Mouse (Mus musculus): Measurements from ENCODE around the gene Srsf7. TPM values are rescaled to one million over a fixed set of nuclear protein-coding genes. Genes with fewer than 3 reads are reported as not detected.
"Not testable (repeated sequence)": the region's sequence is repeated elsewhere in the genome, so short reads cannot be mapped to it uniquely, and the experiment has no call there.

Gene Srsf7
- polyA plus RNA-seq, 1 experiment from 2014 or later = 858 TPM

DNA sequence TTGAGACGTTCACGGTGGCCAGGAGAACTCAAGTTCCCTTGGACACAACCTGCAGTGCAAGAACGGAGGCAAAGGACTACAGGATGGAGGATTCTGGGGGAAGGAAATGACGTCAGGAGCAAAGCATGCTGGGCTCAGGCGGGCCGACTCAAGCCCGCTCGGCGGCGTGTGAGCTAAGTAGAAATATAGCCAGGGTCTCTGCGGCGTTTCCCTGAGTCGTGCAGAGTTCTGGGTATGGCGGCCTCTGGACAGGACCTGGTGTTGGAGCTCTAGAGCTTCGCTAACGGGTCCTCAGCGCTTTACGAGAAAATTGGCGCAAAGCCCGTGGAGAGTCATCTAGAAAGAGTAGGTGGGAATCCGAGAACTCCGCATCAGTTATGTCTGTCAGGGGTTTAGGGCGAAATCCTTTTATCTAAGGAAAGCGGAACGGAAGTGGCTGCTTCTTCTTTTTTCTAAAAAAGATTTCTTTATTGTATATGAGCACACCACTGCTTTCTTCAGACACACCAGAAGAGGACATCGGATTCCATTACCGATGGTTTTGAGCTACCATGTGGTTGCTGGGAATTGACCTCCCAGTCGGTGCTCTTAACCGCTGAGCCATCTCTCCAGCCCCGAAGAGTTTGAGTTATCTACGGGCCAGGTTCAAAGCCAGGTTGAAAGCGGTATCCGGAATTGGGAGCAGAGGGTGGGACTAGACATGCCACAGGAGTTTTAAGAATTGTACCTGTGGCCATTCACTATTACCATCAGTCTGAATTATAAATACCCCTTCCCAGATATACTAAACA is 17.4 kb upstream of the Srsf7 start, which contains the start of gene Gemin6:
TSS of gene Gemin6 (plus strand) at position 116 of the 791 bp plus-strand sequence.
- under 1% methylated on average over 33 of the region's 33 CpGs for WGBS
- peak; percentile 89 for DNase-seq (ENCODE audit: low spot score)
- Histone ChIP-seq H3K4me3 (peak within 1 kb of the TSS; percentile 64), H3K4me1 (peaks cover 5% of the 10 kb centered on the region), H3K9me3 (replicated peaks) (no peaks in the 10 kb centered on the region), H3K27ac (replicated peaks) (peak within 1 kb of the TSS; percentile 90), H3K36me3 (peaks cover 32% of the 10 kb centered on the region), H3K27me3 (ENCODE audit: low read depth, poor library complexity, severe bottlenecking) (no peaks in the 10 kb centered on the region)

DNA sequence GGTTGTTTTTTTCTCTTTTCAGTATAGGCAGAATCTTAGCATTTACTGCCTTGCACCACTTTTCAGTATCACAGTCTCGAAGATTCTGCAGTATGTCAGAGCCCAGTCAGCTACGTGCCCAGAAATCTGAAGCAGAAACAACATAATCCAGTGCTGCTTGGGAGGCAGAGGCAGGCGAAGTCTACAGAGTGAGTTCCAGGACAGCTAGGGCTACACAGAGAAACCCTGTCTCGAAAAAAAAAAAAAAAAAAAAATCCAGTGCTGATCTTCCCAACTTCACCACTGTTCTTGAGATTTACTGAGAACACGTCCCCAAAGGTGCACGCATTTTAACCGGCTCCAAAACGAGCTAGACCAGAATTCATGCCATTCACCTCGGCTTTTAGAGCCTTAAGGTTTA is 16.7 kb upstream of the Srsf7 start:
- WGBS = 17% methylated on average over 9 of the region's 9 CpGs
- Histone ChIP-seq H3K9me3 (replicated peaks) (no peaks in the 10 kb centered on the region), H3K36me3 (peaks cover 25% of the 10 kb centered on the region), H3K4me1 (peaks cover 5% of the 10 kb centered on the region), H3K27me3 (ENCODE audit: low read depth, poor library complexity, severe bottlenecking) (no peaks in the 10 kb centered on the region), H3K4me3 (peak overlapping the region; percentile 64), H3K27ac (replicated peaks) (peak overlapping the region; percentile 90)
- no peak for DNase-seq (ENCODE audit: low spot score)

DNA sequence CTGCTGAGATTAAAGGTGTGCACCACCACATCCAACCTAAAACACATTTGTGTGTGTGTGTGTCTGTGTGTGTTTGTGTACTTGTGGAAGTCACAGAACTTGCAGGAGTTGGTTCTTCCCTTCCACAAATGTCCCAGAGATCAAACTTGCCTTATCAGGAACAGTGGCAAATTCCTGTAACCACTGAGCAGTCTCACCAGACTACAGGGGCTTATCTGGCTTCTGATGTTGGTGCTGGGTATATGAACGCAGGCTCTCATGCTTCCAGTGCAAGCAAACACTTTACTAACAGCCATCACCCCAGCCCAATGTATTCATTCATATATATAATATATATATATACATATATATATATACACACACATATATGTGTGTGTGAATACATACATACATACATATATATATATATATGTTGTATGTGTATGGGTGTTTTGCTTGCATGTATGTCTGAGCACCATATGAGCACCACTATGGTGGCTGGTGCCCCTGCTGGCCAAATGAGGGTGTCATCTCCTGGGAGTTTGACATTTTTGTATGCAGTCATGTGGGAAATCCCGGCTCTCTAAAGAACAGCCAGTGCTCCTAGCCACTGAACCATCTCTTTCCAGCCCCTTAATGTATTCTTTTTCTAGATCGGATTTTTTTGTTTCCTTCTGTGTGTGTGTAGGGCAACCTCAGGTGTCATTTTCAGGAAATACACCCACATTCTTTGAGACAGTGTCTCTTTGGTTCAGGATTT is 15.0 kb upstream of the Srsf7 start:
- Histone ChIP-seq H3K36me3 (0 out of 2 replicates have a peak, but pooled peaks cover 7% of the 10 kb centered on the region), H3K27ac (replicated peaks) (no peak overlapping the region), H3K27me3 (ENCODE audit: low read depth, poor library complexity, severe bottlenecking) (no peaks in the 10 kb centered on the region), H3K4me3 (no peak overlapping the region), H3K4me1 (peaks cover 5% of the 10 kb centered on the region), H3K9me3 (replicated peaks) (no peaks in the 10 kb centered on the region)
- WGBS = 75% methylated on average over 3 of the region's 3 CpGs
- no peak for DNase-seq (ENCODE audit: low spot score)

DNA sequence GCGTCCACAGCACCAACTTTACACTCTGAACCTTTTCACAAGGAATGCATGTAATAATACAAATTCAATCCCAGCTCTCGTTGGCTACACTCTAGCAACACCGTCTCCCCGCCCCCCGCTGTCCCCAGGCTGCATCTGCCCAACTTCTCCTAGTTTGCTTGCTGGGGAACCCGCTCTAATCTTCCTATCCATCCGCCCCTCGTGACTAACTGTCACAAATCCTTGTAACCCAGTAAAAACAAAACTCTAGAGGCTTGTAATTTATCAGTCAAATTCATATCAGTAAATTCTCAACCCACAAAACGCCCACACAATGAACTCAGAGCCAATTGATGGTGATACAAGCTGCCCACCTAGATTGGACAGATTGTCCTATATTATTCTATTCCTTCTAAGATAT is 14.1 kb upstream of the Srsf7 start:
- 0 out of 2 replicates have a peak, but pooled peaks cover under 1% of the 10 kb centered on the region for H3K36me3 ChIP-seq
- 74% methylated on average over 9 of the region's 9 CpGs for WGBS
- no peak overlapping the region for H3K4me3 ChIP-seq

DNA sequence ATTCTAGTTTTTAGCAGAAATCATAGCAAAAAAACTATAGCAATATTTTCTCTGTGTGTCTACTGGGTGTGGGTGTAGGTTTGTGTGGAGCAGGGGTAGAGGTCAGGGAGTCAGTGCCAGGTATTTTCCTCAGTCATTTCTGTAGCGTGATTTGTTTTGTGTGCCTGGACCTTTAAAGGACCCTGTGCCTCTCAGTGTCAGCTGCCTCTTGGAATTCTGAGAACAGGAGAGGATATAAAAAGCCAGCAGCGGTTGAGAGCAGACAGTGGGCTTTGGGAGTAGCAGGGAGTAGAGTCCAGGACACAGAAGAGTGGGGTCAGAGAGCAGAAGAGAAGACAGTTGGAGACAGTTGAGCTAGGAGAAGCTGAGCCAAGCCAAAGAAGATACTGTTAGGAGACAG is 13.0 kb upstream of the Srsf7 start:
- H3K4me1 ChIP-seq = peaks cover 4% of the 10 kb centered on the region
- no peaks in the 10 kb centered on the region for H3K36me3 ChIP-seq
- DNase-seq (ENCODE audit: low spot score) = no peak
- no peaks in the 10 kb centered on the region for H3K9me3 ChIP-seq (replicated peaks)
- no peaks in the 10 kb centered on the region for H3K27me3 ChIP-seq (ENCODE audit: low read depth, poor library complexity, severe bottlenecking)
- H3K27ac ChIP-seq (replicated peaks) = no peak overlapping the region
- 74% methylated on average over 2 of the region's 2 CpGs for WGBS
- H3K4me3 ChIP-seq = no peak overlapping the region

More for the DNA sequence above, 14.1 kb upstream of the Srsf7 start:
- H3K27ac ChIP-seq (replicated peaks) = no peak overlapping the region
- H3K9me3 ChIP-seq (replicated peaks) = no peaks in the 10 kb centered on the region
- H3K4me1 ChIP-seq = peaks cover 5% of the 10 kb centered on the region
- no peak for DNase-seq (ENCODE audit: low spot score)
- H3K27me3 ChIP-seq (ENCODE audit: low read depth, poor library complexity, severe bottlenecking) = no peaks in the 10 kb centered on the region

DNA sequence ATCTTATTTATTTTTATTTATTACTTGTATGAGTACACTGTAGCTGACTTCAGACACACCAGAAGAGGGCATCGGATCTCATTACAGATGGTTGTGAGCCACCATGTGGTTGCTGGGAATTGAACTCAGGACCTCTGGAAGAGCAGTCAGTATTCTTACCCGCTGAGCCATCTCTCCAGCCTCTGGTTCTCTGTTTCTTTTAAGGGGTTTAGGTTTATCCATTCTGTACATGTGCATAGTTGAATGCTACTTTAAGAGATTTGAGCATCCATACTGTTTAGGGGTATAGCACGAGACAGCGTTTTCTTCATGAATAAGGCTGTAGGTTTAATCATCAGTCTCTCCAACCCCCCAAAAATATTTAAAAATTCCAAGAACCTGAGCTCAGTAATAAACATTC is 6.9 kb upstream of the Srsf7 start:
- not testable (repeated sequence) for H3K9me3 ChIP-seq (replicated peaks); H3K27me3 ChIP-seq (ENCODE audit: low read depth, poor library complexity, severe bottlenecking); H3K36me3 ChIP-seq; H3K27ac ChIP-seq (replicated peaks); H3K4me3 ChIP-seq; DNase-seq (ENCODE audit: low spot score); H3K4me1 ChIP-seq
- 90% methylated on average over 4 of the region's 4 CpGs for WGBS

DNA sequence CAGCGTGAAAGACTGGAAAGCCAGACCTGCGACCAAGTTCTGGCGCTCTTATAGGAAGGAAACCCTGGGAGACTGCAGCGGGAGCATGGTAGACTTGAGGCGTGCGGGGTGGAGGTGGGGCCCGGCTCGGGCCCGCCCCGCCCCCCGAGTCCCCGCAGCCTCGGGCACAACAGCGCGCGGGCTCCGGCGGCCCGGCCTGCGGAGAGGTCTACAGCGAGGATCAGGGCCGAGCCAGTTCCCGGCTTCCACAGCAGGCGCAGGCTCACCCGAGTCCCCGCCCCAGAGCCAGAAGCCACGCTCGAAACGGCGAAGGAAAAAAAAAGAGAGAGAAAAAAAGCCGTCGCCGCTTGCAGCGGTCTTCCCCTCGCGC is 821 bp downstream of the Srsf7 start:
- Histone ChIP-seq H3K36me3 (peaks cover 46% of the 10 kb centered on the region), H3K27me3 (ENCODE audit: low read depth, poor library complexity, severe bottlenecking) (no peaks in the 10 kb centered on the region), H3K4me3 (peak overlapping the region; percentile 85), H3K4me1 (peaks cover 17% of the 10 kb centered on the region), H3K9me3 (replicated peaks) (no peaks in the 10 kb centered on the region), H3K27ac (replicated peaks) (peak overlapping the region; percentile 100)
- DNase-seq (ENCODE audit: low spot score) = no peak
- 0% methylated on average over 36 of the region's 36 CpGs for WGBS

DNA sequence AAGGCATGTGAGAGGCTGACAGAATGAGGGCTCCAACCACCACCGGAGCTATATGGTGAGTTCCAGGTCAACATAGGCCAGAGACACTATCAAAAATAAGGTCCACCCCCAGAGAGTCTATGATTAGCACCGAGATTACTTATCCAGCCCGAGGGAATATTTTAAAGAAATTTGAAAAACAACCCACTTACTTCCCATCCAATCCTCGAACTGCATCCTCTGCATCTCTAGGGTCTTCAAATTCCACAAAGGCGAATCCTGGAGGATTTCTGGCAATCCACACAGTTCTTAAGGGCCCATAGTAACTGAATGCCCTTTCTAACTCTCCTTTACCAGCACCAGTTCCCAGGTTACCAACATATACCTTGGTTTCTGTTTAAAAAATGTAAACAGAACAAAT is 1.4 kb downstream of the Srsf7 start:
- Histone ChIP-seq H3K27ac (replicated peaks) (peak overlapping the region; percentile 100), H3K36me3 (peaks cover 52% of the 10 kb centered on the region)
- 54% methylated on average over 5 of the region's 5 CpGs for WGBS

DNA sequence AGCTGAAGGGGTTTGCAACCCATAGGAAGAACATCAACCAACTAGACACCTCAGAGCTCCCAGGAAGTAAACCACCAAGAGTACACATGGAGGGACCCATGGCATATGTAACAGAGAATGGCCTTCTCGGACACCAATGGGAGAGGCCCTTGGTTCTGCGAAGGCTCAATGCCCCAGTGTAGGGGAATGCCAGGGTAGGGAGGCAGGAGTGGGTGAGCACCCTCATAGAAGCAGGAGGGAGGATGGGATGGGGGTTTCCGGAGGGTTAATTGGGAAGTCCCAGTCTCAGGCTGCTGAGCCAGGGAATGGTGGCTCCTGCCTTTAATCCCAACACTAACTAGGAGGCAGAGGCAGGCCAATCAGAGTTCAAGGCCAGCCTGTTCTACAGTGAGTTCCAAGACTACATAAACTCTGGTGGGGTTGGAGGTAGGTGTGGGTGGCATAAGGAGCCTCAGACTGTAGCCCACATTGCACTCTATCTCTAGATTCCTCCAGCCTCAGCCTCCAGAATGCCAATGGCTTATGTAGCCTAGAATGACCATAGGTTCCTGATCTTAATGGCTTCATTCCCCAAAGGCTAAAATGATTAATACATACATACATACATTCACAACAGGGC is 7.8 kb downstream of the Srsf7 start:
- no peaks in the 10 kb centered on the region for H3K4me1 ChIP-seq
- no peak overlapping the region for H3K4me3 ChIP-seq
- no peaks in the 10 kb centered on the region for H3K27me3 ChIP-seq (ENCODE audit: low read depth, poor library complexity, severe bottlenecking)
- peaks cover 97% of the 10 kb centered on the region for H3K36me3 ChIP-seq
- WGBS = 85% methylated on average over 3 of the region's 3 CpGs
- H3K9me3 ChIP-seq (replicated peaks) = no peaks in the 10 kb centered on the region
- no peak for DNase-seq (ENCODE audit: low spot score)
- no peak overlapping the region for H3K27ac ChIP-seq (replicated peaks)

More for the DNA sequence above, 1.4 kb downstream of the Srsf7 start:
- Histone ChIP-seq H3K9me3 (replicated peaks) (no peaks in the 10 kb centered on the region), H3K4me3 (peak overlapping the region; percentile 85), H3K27me3 (ENCODE audit: low read depth, poor library complexity, severe bottlenecking) (no peaks in the 10 kb centered on the region), H3K4me1 (peaks cover 17% of the 10 kb centered on the region)
- no peak for DNase-seq (ENCODE audit: low spot score)

DNA sequence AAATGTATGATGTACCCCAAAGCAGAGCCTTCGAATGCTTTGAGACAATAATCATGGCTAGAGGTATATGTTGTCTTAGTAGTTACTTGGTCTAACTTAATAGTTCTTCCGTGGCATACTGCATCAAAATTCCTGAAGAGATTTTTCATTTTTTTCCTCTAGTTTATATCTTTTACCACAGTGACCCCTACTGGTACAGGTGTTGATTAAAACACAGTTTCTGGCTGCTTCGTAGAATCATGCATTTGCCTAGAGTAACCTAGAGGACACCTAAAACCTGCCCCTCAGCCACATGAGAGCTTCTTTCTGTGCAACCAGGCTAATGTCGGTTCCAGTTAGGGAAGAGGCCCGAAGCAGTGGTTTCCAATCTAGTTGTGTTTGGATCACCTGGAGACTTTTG is 14.0 kb downstream of the Srsf7 start:
- Histone ChIP-seq H3K9me3 (replicated peaks) (no peaks in the 10 kb centered on the region; the same call in 1 of the 2 replicates), H3K4me1 (peaks cover 3% of the 10 kb centered on the region; the same call in 1 of the 2 replicates), H3K27ac (replicated peaks) (no peak overlapping the region), H3K27me3 (ENCODE audit: low read depth, poor library complexity, severe bottlenecking) (no peaks in the 10 kb centered on the region), H3K36me3 (peaks cover 42% of the 10 kb centered on the region), H3K4me3 (no peak overlapping the region)
- DNase-seq (ENCODE audit: low spot score) = no peak
- 76% methylated on average over 5 of the region's 5 CpGs for WGBS

DNA sequence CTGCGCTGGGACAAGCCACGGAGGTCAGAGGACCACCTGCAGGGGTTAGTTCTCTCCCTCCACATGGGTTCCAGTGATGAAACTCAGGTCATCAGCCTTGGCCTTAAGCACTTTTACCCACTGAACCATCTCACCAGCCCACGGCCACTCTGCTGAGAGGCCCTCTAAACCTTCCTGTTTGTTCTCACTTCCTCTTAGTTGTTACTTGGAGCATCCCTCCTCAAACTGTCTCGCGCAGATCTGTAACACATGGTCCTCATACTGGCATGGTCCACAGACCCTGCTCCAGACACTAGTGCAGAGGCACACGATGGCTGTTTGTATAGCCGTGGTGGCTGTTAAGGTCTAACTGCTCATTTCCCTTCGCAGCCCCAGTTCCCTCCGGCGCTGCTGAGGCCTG is 23.5 kb downstream of the Srsf7 start:
- Histone ChIP-seq H3K9me3 (replicated peaks) (no peaks in the 10 kb centered on the region; the same call in 1 of the 2 replicates), H3K27me3 (ENCODE audit: low read depth, poor library complexity, severe bottlenecking) (no peaks in the 10 kb centered on the region), H3K36me3 (no peaks in the 10 kb centered on the region), H3K27ac (replicated peaks) (no peak overlapping the region), H3K4me3 (no peak overlapping the region), H3K4me1 (no peaks in the 10 kb centered on the region)
- DNase-seq (ENCODE audit: low spot score) = no peak
- WGBS = 81% methylated on average over 10 of the region's 10 CpGs

DNA sequence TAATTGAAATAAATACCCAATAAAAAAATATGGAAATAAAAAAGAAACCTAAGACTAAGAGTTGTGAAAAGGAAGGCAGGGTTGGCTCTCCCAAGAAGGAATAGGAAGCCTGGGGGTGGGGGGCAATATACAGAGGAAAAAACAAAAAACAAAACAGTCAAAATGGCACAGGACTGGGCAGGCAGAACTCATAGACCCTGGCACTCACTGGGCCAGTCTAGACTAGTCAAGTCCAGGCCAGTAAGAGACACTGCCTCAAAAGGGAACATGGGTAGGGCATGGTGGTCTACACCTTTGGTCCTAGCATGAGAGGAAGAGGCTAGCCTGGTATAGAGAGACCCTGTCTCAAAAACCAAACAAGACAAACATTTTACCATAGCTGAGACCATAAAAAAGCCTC is 26.6 kb downstream of the Srsf7 start:
- Histone ChIP-seq H3K4me1 (peaks cover under 1% of the 10 kb centered on the region; the same call in 1 of the 2 replicates), H3K9me3 (replicated peaks) (no peaks in the 10 kb centered on the region), H3K36me3 (no peaks in the 10 kb centered on the region), H3K27ac (replicated peaks) (0 out of 2 replicates have a peak overlapping the region, but pooled peaks have one; percentile 4), H3K27me3 (ENCODE audit: low read depth, poor library complexity, severe bottlenecking) (no peaks in the 10 kb centered on the region), H3K4me3 (no peak overlapping the region)
- no peak for DNase-seq (ENCODE audit: low spot score)

Data from midbrain, embryonic 10.5 days (tissue).